Mouse (Mus musculus) lung, adult 2 months (tissue): ENCODE results near the gene Dnajc27.

ENCODE experiments used
- CTCF ChIP-seq: fragments of 200-500 bp; IDR thresholded peaks from 2 replicates; pipeline ENCODE4 v1.5.1; 2011; ENCODE audit warnings: mild to moderate bottlenecking, low read length, control low read depth; ENCODE audit not compliant: insufficient read depth
- POLR2A ChIP-seq: fragments of 200-500 bp; IDR thresholded peaks from 2 replicates; pipeline ENCODE4 v1.6.1; 2011; ENCODE audit warnings: low read depth, mild to moderate bottlenecking, control low read depth, low read length, borderline replicate concordance; ENCODE audit errors: extremely low read depth

GRCm38 (mm10) chr12:4045992-4046391 lies 36.4 kb upstream of the Dnajc27 start:
- TF ChIP-seq CTCF (no peak), POLR2A (no peak)
